Mouse (Mus musculus) liver, postnatal 0 days (tissue): ENCODE results near the gene Uqcc3. TPM values are rescaled to one million over a fixed set of nuclear protein-coding genes. Genes with fewer than 3 reads are reported as not detected.

Experiments used
- ATAC-seq: fragments of 200-750 bp; cut with Nextera tagmentation; 2 replicates; pipeline ENCODE4 v1.8.0; 2017; ENCODE audit warnings: mild to moderate bottlenecking, moderate library complexity
- DNase-seq: peaks from one replicate; pipeline ENCODE4 v3.0.0-alpha.2; 2016
- H3K27ac ChIP-seq: fragments of 300-500 bp; sonication (generic); 2 replicates; pipeline ENCODE4 v1.5.1; 2014; ENCODE audit warnings: antibody characterized with exemption, moderate library complexity, mild to moderate bottlenecking, low read depth
- H3K27me3 ChIP-seq: fragments of 300-500 bp; sonication (generic); 2 replicates; pipeline ENCODE4 v1.6.1; 2014; ENCODE audit warnings: low read length, control low read depth, mixed read lengths; ENCODE audit not compliant: insufficient read depth
- H3K36me3 ChIP-seq: fragments of 300-500 bp; sonication (generic); replicated peaks from 2 replicates; pipeline ENCODE4 v1.6.1; 2014; ENCODE audit warnings: mild to moderate bottlenecking, control low read depth, low read length, moderate library complexity, mixed read lengths; ENCODE audit not compliant: insufficient read depth
- H3K4me1 ChIP-seq: fragments of 300-500 bp; sonication (generic); 2 replicates; pipeline ENCODE4 v1.6.1; 2014; ENCODE audit warnings: antibody characterized with exemption, mild to moderate bottlenecking, control low read depth; ENCODE audit not compliant: insufficient read depth
- H3K4me2 ChIP-seq: fragments of 300-500 bp; sonication (generic); 2 replicates; pipeline ENCODE4 v1.6.1; 2014; ENCODE audit warnings: low read depth, mild to moderate bottlenecking, low read length, moderate library complexity, mixed read lengths
- H3K4me3 ChIP-seq: fragments of 300-500 bp; sonication (generic); 2 replicates; pipeline ENCODE4 v1.5.1; 2014; ENCODE audit warnings: low read depth, low read length
- H3K9ac ChIP-seq: fragments of 300-500 bp; sonication (generic); replicated peaks from 2 replicates; pipeline ENCODE4 v1.6.1; 2014; ENCODE audit warnings: mild to moderate bottlenecking, moderate library complexity
- H3K9me3 ChIP-seq: fragments of 300-500 bp; sonication (generic); 2 replicates; pipeline ENCODE4 v1.6.1; 2016; ENCODE audit warnings: mild to moderate bottlenecking, control low read depth, low read length, mixed read lengths
- CTCF ChIP-seq: sonication (generic); IDR thresholded peaks from 2 replicates; pipeline ENCODE4 v1.5.1; 2016; ENCODE audit warnings: antibody characterized with exemption, low read depth
- EP300 ChIP-seq: IDR thresholded peaks from 2 replicates; pipeline ENCODE4 v1.6.1; 2016; ENCODE audit warnings: antibody characterized with exemption, low read depth, mild to moderate bottlenecking
- WGBS: fragments of 180-500 bp; shearing (Covaris S2); extraction: QIAGEN DNeasy Blood & Tissue Kit; methylation state at CpG from one replicate; pipeline ENCODE4 v1.1.7; 2014; ENCODE audit not compliant: insufficient replicate concordance; 5-methylcytosine and 5-hydroxymethylcytosine counted together
- polyA plus RNA-seq: library from polyadenylated mRNA; unstranded; fragments of >200 nt; fragmentation: Nextera tagmentation; extraction: Ambion mirVana; gene quantifications from 2 replicates; pipeline ENCODE4 v1.2.1, GENCODE M21; 2015

Uqcc3 gene
- polyA plus RNA-seq, 1 experiment from 2014 or later, result 48.6 TPM

DNA sequence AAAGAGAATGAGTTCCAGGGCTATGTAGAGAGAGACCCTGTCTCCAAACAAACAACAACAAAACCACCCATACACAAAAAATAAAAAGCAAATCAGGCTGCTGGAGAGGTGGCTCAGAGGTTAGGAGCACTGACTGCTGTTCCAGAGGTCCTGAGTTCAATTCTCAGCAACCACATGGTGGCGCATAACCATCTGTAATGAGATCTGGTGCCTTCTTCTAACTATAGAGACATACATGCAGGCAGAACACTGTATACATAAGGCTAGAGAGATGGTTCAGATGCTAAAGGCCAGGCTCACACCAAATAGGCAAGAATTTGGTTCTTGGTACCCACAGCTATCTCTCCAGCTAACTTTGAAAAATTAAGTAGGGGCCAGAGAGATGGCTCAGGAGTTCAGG, 21.7 kb downstream of the Uqcc3 start:
- WGBS, result 19% methylated on average over 1 of the region's 1 CpGs

GRCm38 (mm10) chr19:8857689-8858088, 23.0 kb downstream of the Uqcc3 start:
- ATAC-seq, result peak; percentile 57; the same call in 1 of the 2 replicates

More for the DNA sequence above, 21.7 kb downstream of the Uqcc3 start:
- no peaks in the 10 kb centered on the region for H3K27me3 ChIP-seq
- no peak overlapping the region for H3K4me2 ChIP-seq
- ATAC-seq (no peak), DNase-seq (no peak)
- no peaks in the 10 kb centered on the region for H3K36me3 ChIP-seq
- TF ChIP-seq EP300 (no peak), CTCF (peak; percentile 76)
- H3K27ac ChIP-seq, result no peak overlapping the region
- H3K4me3 ChIP-seq, result no peak overlapping the region
- H3K4me1 ChIP-seq, result no peaks in the 10 kb centered on the region
- H3K9me3 ChIP-seq, result no peaks in the 10 kb centered on the region
- H3K9ac ChIP-seq, result no peak overlapping the region

GRCm38 (mm10) chr19:8853117-8853516, 27.6 kb downstream of the Uqcc3 start:
- Histone ChIP-seq H3K27me3 (no peaks in the 10 kb centered on the region), H3K9me3 (no peaks in the 10 kb centered on the region), H3K27ac (no peak overlapping the region), H3K9ac (no peak overlapping the region), H3K4me1 (no peaks in the 10 kb centered on the region), H3K4me2 (no peak overlapping the region), H3K36me3 (no peaks in the 10 kb centered on the region; the same call in 1 of the 2 replicates), H3K4me3 (no peak overlapping the region)
- WGBS, result 73% methylated on average over 3 of the region's 3 CpGs
- TF ChIP-seq EP300, result no peak
- no peak for TF ChIP-seq CTCF
- no peak for DNase-seq
- ATAC-seq, result no peak

More at GRCm38 (mm10) chr19:8857689-8858088, 23.0 kb downstream of the Uqcc3 start:
- H3K9ac ChIP-seq, result no peak overlapping the region
- no peaks in the 10 kb centered on the region for H3K27me3 ChIP-seq
- DNase-seq, result peak; percentile 66
- no peaks in the 10 kb centered on the region for H3K4me1 ChIP-seq
- no peaks in the 10 kb centered on the region for H3K9me3 ChIP-seq
- no peak overlapping the region for H3K4me3 ChIP-seq
- H3K36me3 ChIP-seq, result no peaks in the 10 kb centered on the region
- H3K27ac ChIP-seq, result no peak overlapping the region
- no peak overlapping the region for H3K4me2 ChIP-seq
- WGBS, result 32% methylated on average over 4 of the region's 4 CpGs
- peak; percentile 83 for TF ChIP-seq CTCF
- no peak for TF ChIP-seq EP300

- Histone ChIP-seq H3K4me1 (no peaks in the 10 kb centered on the region), H3K36me3 (peaks cover 5% of the 10 kb centered on the region), H3K27ac (no peak overlapping the region), H3K9me3 (no peaks in the 10 kb centered on the region), H3K27me3 (no peaks in the 10 kb centered on the region), H3K9ac (no peak overlapping the region), H3K4me3 (no peak overlapping the region), H3K4me2 (no peak overlapping the region)
- 62% methylated on average over 10 of the region's 10 CpGs for WGBS
- TF ChIP-seq CTCF (no peak), EP300 (no peak)
- DNase-seq (no peak), ATAC-seq (no peak)
Measured at GRCm38 (mm10) chr19:8852236-8852928, 28.3 kb downstream of the Uqcc3 start.

GRCm38 (mm10) chr19:8851639-8852038, 29.1 kb downstream of the Uqcc3 start:
- no peak for TF ChIP-seq CTCF
- no peak for TF ChIP-seq EP300
- ATAC-seq (no peak), DNase-seq (no peak)
- Histone ChIP-seq H3K27me3 (no peaks in the 10 kb centered on the region), H3K4me2 (no peak overlapping the region), H3K9ac (no peak overlapping the region), H3K27ac (no peak overlapping the region), H3K4me3 (no peak overlapping the region), H3K36me3 (peaks cover 13% of the 10 kb centered on the region), H3K4me1 (no peaks in the 10 kb centered on the region), H3K9me3 (no peaks in the 10 kb centered on the region)
- WGBS, result 54% methylated on average over 7 of the region's 7 CpGs

DNA sequence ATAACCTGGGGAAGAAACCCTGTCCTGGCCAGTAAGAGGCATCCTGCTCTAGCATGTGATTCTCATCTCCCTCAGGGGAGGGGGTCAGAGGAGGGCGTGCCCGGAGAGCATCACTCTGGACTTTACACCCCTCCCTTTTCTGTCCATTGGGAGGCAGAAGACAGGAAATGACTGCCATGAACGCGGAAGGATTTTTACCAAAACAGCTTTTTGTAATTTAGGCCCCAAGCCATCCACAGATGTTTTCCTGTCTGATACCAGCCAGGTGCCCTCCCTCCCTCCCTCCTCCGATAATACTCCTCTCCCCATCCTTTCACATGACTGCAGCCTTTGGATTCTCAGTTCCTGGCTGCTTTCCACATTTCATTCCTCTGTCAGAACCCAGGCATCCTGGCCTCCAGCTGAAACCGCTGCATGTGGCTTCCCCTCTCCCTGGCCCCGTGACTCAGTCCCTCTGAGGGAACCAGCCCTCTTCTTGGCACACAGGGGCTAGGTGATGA, 30.3 kb downstream of the Uqcc3 start, which contains the start of gene Lrrn4cl:
TSS of gene Lrrn4cl (plus strand) at position 367 of the 500 bp plus-strand sequence.
- Histone ChIP-seq H3K9me3 (no peaks in the 10 kb centered on the region), H3K9ac (no peak within 1 kb of the TSS), H3K27me3 (no peaks in the 10 kb centered on the region), H3K36me3 (peaks cover 20% of the 10 kb centered on the region), H3K4me3 (no peak within 1 kb of the TSS), H3K4me1 (no peaks in the 10 kb centered on the region), H3K27ac (no peak within 1 kb of the TSS), H3K4me2 (no peak within 1 kb of the TSS)
- DNase-seq, result no peak
- no peak for TF ChIP-seq CTCF
- no peak for TF ChIP-seq EP300
- ATAC-seq, result peak; percentile 35; the same call in 1 of the 2 replicates
- 40% methylated on average over 7 of the region's 7 CpGs for WGBS
